Mouse (Mus musculus) ZHBTc4 (cell line): Measurements from ENCODE around the gene Ank3.

ENCODE experiments used
- DNase-seq: peaks from one replicate; pipeline ENCODE4 v3.0.0-alpha.2; 2011; ENCODE audit warnings: low read depth, low spot score

Gene Ank3

GRCm38 (mm10) chr10:69611839-69612340 is 213.3 kb downstream of the Ank3 start:
- DNase-seq: no peak

GRCm38 (mm10) chr10:69616953-69617352 is 218.4 kb downstream of the Ank3 start:
- no peak for DNase-seq

GRCm38 (mm10) chr10:69617537-69618112 is 219.1 kb downstream of the Ank3 start:
- no peak for DNase-seq

GRCm38 (mm10) chr10:69620692-69621382 is 222.3 kb downstream of the Ank3 start:
- no peak for DNase-seq

GRCm38 (mm10) chr10:69627767-69628166 is 229.2 kb downstream of the Ank3 start:
- no peak for DNase-seq

GRCm38 (mm10) chr10:69628743-69629142 is 230.2 kb downstream of the Ank3 start:
- no peak for DNase-seq

GRCm38 (mm10) chr10:69630802-69631388 is 232.3 kb downstream of the Ank3 start:
- DNase-seq: no peak

- DNase-seq: no peak
These were observed 234.3 kb downstream of the Ank3 start for GRCm38 (mm10) chr10:69632885-69633284.

- no peak for DNase-seq
These were observed 236.3 kb downstream of the Ank3 start for GRCm38 (mm10) chr10:69634891-69635290.

GRCm38 (mm10) chr10:69635910-69636656 is 237.5 kb downstream of the Ank3 start:
- no peak for DNase-seq

GRCm38 (mm10) chr10:69639138-69639537 is 240.6 kb downstream of the Ank3 start:
- peak; percentile 49 for DNase-seq

GRCm38 (mm10) chr10:69640617-69641016 is 242.0 kb downstream of the Ank3 start:
- peak; percentile 41 for DNase-seq

- no peak for DNase-seq
These were observed 244.9 kb downstream of the Ank3 start for GRCm38 (mm10) chr10:69643481-69643880.

GRCm38 (mm10) chr10:69643986-69644385 is 245.4 kb downstream of the Ank3 start:
- no peak for DNase-seq

- DNase-seq: peak; percentile 20
These were observed 246.8 kb downstream of the Ank3 start for GRCm38 (mm10) chr10:69645311-69645802.

- DNase-seq: no peak
These were observed 247.4 kb downstream of the Ank3 start for GRCm38 (mm10) chr10:69645929-69646328.

GRCm38 (mm10) chr10:69650074-69650473 is 251.5 kb downstream of the Ank3 start:
- no peak for DNase-seq

GRCm38 (mm10) chr10:69652660-69653059 is 254.1 kb downstream of the Ank3 start:
- no peak for DNase-seq

- DNase-seq: no peak
These were observed 254.6 kb downstream of the Ank3 start for GRCm38 (mm10) chr10:69653121-69653677.

- no peak for DNase-seq
These were observed 255.6 kb downstream of the Ank3 start for GRCm38 (mm10) chr10:69654176-69654575.

- peak; percentile 56 for DNase-seq
These were observed 256.5 kb downstream of the Ank3 start for GRCm38 (mm10) chr10:69654866-69655633.
